Mouse (Mus musculus): ENCODE results near the gene Ess2. TPM values are rescaled to one million over a fixed set of nuclear protein-coding genes. Genes with fewer than 3 reads are reported as not detected.

Ess2 gene
- polyA plus RNA-seq, 1 experiment from 2014 or later = 54.3 TPM

DNA sequence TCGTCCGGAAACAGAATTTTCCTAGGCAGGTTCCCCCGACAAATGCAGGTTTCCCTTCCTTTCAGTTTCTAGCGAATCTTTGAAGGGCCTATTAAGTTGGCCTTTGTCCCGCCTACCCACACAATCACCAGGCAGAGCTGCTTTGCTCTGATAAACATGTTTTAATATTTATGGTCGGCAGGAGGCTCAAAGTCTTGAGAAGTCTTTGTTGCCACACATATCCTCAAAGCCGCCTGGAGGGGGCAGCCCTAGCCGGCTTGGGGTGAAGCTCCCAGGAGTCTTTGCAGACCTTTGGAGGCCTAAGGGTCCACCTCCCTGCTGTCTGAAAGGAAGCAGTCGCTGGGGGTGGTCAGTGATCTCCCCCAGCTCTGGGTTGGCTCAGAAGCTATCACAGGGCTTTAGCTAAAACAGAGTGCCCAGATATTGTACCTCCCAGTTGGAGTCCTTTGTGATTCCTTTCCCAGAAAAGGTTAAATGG lies 17.5 kb upstream of the Ess2 start:
- WGBS = 0% methylated on average over 9 of the region's 9 CpGs
- ATAC-seq (replicated peaks; ENCODE audit: low FRiP score) (peak; percentile 61), DNase-seq (ENCODE audit: low spot score) (peak; percentile 85)
- Histone ChIP-seq H3K4me1 (replicated peaks; ENCODE audit: control insufficient read depth, insufficient read depth, low read length) (peaks cover 9% of the 10 kb centered on the region), H3K4me2 (ENCODE audit: low read depth, low read length, severe bottlenecking) (peak overlapping the region; percentile 96), H3K27me3 (ENCODE audit: control insufficient read depth, insufficient read depth, low read length) (no peaks in the 10 kb centered on the region), H3K27ac (ENCODE audit: low read depth, low read length) (peak overlapping the region; percentile 74), H3K9ac (ENCODE audit: low read length) (peak overlapping the region; percentile 77), H3K4me3 (ENCODE audit: low read depth, low read length) (peak overlapping the region; percentile 79), H3K36me3 (ENCODE audit: control insufficient read depth, insufficient read depth, low read length) (no peaks in the 10 kb centered on the region), H3K9me3 (ENCODE audit: control insufficient read depth, low read length) (no peaks in the 10 kb centered on the region)

DNA sequence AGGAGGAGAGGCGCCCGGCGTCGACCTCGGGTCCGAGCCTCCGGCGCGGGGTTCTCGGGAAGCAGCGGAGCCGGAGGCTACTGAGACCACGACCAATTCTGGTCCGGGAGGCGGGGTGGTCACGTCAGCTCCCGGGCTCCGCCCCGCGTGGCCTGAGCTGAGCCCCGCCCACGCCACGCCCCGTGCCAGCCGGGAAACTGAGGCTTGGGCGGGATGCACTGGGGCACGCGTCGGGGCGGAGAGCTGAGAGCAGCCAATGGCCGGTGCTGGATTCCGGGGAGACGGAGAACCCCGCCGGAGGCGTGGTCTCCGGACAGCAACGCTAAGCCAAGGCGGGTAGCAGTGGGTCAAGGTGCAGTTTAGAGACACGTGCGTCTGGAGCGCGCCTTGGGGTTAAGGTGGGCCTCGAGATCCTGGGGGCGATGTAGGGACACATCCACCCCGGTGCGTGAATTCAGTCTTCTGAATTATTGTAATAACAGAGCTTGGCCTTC lies 17.0 kb upstream of the Ess2 start, which contains the start of gene Slc25a1:
Slc25a1 (minus strand) TSS at position 133 of the 494 bp plus-strand sequence.
- peak within 1 kb of the TSS; percentile 79 for H3K4me3 ChIP-seq (ENCODE audit: low read depth, low read length)
- H3K4me2 ChIP-seq (ENCODE audit: low read depth, low read length, severe bottlenecking) = peak within 1 kb of the TSS; percentile 96
- DNase-seq (ENCODE audit: low spot score) (peak; percentile 92), ATAC-seq (replicated peaks; ENCODE audit: low FRiP score) (peak; percentile 82)
- H3K36me3 ChIP-seq (ENCODE audit: control insufficient read depth, insufficient read depth, low read length) = no peaks in the 10 kb centered on the region
- H3K4me1 ChIP-seq (replicated peaks; ENCODE audit: control insufficient read depth, insufficient read depth, low read length) = peaks cover 9% of the 10 kb centered on the region
- no peaks in the 10 kb centered on the region for H3K27me3 ChIP-seq (ENCODE audit: control insufficient read depth, insufficient read depth, low read length)
- under 1% methylated on average over 45 of the region's 47 CpGs for WGBS
- peak within 1 kb of the TSS; percentile 77 for H3K9ac ChIP-seq (ENCODE audit: low read length)
- H3K27ac ChIP-seq (ENCODE audit: low read depth, low read length) = peak within 1 kb of the TSS; percentile 74
- no peaks in the 10 kb centered on the region for H3K9me3 ChIP-seq (ENCODE audit: control insufficient read depth, low read length)

DNA sequence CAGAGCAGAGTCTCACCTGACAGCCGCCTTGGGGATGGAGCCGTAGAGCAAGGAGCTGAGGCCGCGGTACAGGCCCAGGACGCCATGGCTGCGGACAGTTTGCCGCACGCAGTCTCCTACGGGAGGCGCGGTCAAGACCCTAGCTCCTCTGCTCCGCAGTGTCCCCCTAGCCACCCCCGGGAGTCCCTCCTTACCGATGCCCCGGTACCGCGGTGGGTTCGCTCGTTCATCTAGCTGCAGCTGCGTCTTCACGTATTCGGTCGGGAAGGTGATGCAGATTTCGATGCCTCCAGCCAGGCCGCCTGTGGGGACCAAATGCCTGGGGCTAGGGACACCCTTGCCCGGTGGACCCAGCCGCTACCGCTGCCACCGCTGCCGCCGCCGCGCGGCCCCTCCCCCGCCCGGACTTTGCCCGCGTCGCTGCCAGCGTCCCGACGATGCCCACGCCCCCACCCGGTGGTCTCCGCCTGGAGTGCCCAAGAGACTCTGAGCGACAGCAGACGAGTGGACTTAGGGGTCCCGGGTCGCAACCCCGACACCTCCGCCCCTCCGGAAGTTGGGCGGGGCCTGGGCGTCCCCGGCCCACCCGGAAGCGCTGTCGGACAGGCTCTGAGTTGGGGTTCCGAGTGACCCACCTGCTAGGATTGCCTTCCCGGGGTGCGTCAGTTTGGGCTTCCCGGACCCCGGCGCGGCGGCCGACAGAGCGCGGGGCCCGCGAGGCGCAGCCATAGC lies 16.4 kb upstream of the Ess2 start:
- DNase-seq (ENCODE audit: low spot score) (peak; percentile 64), ATAC-seq (replicated peaks; ENCODE audit: low FRiP score) (peak; percentile 66; the same call in 1 of the 2 replicates)
- peak overlapping the region; percentile 96 for H3K4me2 ChIP-seq (ENCODE audit: low read depth, low read length, severe bottlenecking)
- H3K9ac ChIP-seq (ENCODE audit: low read length) = peak overlapping the region; percentile 77
- H3K9me3 ChIP-seq (ENCODE audit: control insufficient read depth, low read length) = no peaks in the 10 kb centered on the region
- H3K4me1 ChIP-seq (replicated peaks; ENCODE audit: control insufficient read depth, insufficient read depth, low read length) = peaks cover 12% of the 10 kb centered on the region
- under 1% methylated on average over 66 of the region's 72 CpGs for WGBS
- peak overlapping the region; percentile 74; the same call in 1 of the 2 replicates for H3K27ac ChIP-seq (ENCODE audit: low read depth, low read length)
- no peaks in the 10 kb centered on the region for H3K36me3 ChIP-seq (ENCODE audit: control insufficient read depth, insufficient read depth, low read length)
- no peaks in the 10 kb centered on the region for H3K27me3 ChIP-seq (ENCODE audit: control insufficient read depth, insufficient read depth, low read length)
- peak overlapping the region; percentile 79 for H3K4me3 ChIP-seq (ENCODE audit: low read depth, low read length)

DNA sequence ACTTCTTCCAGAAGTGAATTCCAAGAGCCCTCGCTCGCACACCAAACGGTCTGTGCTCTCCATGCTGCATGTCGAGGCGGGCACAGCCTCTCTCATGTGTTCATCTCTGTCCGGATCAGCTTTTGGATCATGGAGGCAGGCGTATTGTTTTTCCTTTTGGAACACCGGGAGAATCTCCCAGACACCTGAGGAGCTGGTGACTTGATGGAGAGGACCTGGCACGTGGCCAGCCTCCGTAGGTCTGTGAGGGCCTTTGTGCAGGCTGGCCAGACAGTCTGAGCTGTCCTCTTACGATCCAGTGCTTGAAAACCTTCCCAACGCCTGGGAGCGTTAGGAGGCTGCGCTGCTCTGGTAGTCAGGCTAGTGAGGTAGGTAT lies 11.0 kb upstream of the Ess2 start:
- H3K4me1 ChIP-seq (replicated peaks; ENCODE audit: control insufficient read depth, insufficient read depth, low read length) = peaks cover 23% of the 10 kb centered on the region
- peak overlapping the region; percentile 46 for H3K27ac ChIP-seq (ENCODE audit: low read depth, low read length)
- H3K27me3 ChIP-seq (ENCODE audit: control insufficient read depth, insufficient read depth, low read length) = peaks cover 4% of the 10 kb centered on the region; the same call in 1 of the 2 replicates

DNA sequence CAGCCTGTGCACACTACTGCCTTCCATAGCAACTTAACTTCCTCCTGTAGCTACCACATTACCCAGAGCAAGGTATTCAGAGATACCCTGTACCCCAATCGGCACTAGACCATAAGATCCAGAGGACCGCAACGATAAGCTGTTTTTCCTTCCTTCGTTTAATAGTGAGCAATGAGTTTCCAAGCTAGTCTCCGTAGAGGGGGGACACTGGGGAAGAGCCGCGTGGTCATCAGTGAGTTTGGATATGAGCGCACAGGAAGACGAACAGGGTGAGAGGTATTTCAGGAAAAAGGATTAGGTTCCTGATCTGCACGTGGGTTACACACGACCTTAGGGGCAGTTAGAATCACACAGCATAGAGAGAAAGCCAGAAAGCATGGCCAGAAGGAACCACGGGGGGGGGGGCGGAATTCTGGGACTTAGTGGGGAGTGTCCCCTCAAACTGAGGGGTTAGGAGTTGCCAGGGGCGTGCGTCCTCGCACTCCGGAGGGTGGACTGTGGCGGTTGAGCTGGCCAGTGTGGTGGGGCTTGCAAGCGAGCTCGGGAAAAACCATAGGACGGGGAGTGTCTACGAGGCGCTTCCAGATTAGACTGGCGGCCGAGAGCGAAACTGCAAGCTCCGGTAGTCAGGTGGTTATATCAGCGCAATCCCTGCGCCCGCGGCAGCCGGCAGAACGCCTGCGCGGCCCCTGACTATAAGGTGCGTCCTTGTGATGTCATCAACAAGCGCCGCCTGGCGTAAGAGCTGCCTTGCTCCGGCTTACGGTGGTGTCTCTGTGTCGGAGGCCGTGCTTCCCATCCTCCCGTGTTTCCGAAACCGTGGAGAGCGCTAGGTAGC lies 10.4 kb upstream of the Ess2 start:
- Histone ChIP-seq H3K27ac (ENCODE audit: low read depth, low read length) (peak overlapping the region; percentile 78), H3K27me3 (ENCODE audit: control insufficient read depth, insufficient read depth, low read length) (peaks cover 9% of the 10 kb centered on the region), H3K36me3 (ENCODE audit: control insufficient read depth, insufficient read depth, low read length) (no peaks in the 10 kb centered on the region), H3K9me3 (ENCODE audit: control insufficient read depth, low read length) (no peaks in the 10 kb centered on the region), H3K4me1 (replicated peaks; ENCODE audit: control insufficient read depth, insufficient read depth, low read length) (peaks cover 18% of the 10 kb centered on the region), H3K4me2 (ENCODE audit: low read depth, low read length, severe bottlenecking) (peak overlapping the region; percentile 96), H3K9ac (ENCODE audit: low read length) (peak overlapping the region; percentile 90), H3K4me3 (ENCODE audit: low read depth, low read length) (peak overlapping the region; percentile 77)
- ATAC-seq (replicated peaks; ENCODE audit: low FRiP score) (peak; percentile 92), DNase-seq (ENCODE audit: low spot score) (peak; percentile 98)
- 1% methylated on average over 47 of the region's 47 CpGs for WGBS

More for the DNA sequence above, 11.0 kb upstream of the Ess2 start:
- no peaks in the 10 kb centered on the region for H3K36me3 ChIP-seq (ENCODE audit: control insufficient read depth, insufficient read depth, low read length)
- no peaks in the 10 kb centered on the region for H3K9me3 ChIP-seq (ENCODE audit: control insufficient read depth, low read length)
- under 1% methylated on average over 14 of the region's 14 CpGs for WGBS
- DNase-seq (ENCODE audit: low spot score) (no peak), ATAC-seq (replicated peaks; ENCODE audit: low FRiP score) (peak; percentile 9; the same call in 1 of the 2 replicates)
- H3K4me2 ChIP-seq (ENCODE audit: low read depth, low read length, severe bottlenecking) = peak overlapping the region; percentile 96
- H3K4me3 ChIP-seq (ENCODE audit: low read depth, low read length) = peak overlapping the region; percentile 77
- H3K9ac ChIP-seq (ENCODE audit: low read length) = peak overlapping the region; percentile 90

DNA sequence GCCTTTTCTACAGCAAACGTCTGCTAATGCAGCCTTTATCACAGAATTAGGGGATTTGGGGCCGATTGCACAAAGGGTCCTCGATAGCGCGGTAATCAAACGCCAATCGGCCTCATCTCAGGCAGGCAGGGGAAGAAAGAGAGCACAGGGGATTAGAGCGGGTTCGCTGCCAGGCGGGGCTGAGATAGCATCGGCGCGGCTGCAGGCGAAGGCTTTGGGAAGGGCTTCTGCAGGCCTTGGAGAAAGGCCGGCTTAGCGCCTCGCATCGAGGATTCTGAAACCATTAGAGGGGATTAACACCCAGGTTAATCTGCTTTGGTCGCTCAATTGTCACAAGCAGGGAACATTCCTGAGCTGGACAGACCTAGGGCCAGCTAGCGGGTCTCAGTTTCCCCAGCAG lies 9.4 kb upstream of the Ess2 start:
- 2% methylated on average over 20 of the region's 20 CpGs for WGBS
- DNase-seq (ENCODE audit: low spot score) = peak; percentile 74
- Histone ChIP-seq H3K9me3 (ENCODE audit: control insufficient read depth, low read length) (no peaks in the 10 kb centered on the region), H3K9ac (ENCODE audit: low read length) (peak overlapping the region; percentile 90), H3K36me3 (ENCODE audit: control insufficient read depth, insufficient read depth, low read length) (no peaks in the 10 kb centered on the region), H3K4me1 (replicated peaks; ENCODE audit: control insufficient read depth, insufficient read depth, low read length) (peaks cover 18% of the 10 kb centered on the region), H3K4me2 (ENCODE audit: low read depth, low read length, severe bottlenecking) (peak overlapping the region; percentile 96), H3K4me3 (ENCODE audit: low read depth, low read length) (no peak overlapping the region), H3K27ac (ENCODE audit: low read depth, low read length) (no peak overlapping the region), H3K27me3 (ENCODE audit: control insufficient read depth, insufficient read depth, low read length) (peaks cover 19% of the 10 kb centered on the region)
- no peak for ATAC-seq (replicated peaks; ENCODE audit: low FRiP score)

DNA sequence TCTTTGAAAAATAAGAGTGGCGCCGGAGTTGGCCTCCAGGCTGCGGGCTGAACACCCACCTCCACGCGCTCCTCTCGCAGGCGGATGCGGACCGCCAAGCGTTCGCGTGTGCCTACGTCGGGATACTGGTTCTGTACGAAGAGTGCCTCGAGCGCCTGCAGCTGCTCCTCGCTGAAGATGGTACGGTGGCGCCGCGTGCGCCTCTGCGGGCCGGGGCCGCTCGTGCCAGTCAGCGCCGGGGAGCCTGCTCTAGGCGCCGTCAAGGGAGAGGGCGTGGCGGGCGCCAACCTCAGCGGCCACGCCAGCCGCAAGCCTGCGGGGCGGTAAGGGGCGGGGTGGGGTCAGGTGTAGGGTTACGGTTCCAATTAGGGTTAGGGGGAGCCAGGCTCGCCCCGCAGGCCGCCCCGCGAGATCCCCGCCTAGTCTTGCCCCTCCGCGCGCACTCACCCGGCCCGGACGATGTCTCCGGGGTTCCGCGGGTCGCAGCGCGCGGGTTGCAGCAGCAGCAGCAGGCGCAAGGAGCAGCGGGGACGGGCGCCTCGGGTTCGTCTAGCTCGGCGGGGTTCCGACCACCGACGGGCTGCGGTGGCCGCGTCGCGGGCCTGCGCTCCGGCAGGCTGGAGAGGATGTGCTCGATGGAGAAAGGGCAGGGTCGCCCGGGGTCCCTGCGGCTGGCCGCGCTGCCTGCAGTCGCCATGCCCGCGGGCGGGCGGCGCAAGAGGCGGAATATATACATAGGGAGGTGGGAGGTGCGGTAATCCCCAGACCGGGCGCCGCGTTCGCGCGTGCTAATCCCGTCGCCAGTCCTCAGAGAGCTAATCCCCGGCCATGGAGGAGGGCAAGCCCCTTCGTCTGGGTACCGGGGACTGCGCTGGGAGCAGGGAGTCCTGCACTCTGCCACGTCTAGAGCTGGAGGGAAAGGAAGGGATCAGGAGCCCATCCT lies 3.4 kb upstream of the Ess2 start, which contains the start of gene Gsc2:
Gsc2 (minus strand) TSS at position 753 of the 943 bp plus-strand sequence.
- no peaks in the 10 kb centered on the region for H3K36me3 ChIP-seq (ENCODE audit: control insufficient read depth, insufficient read depth, low read length)
- H3K9ac ChIP-seq (ENCODE audit: low read length) = peak within 1 kb of the TSS; percentile 27; the same call in 1 of the 2 replicates
- WGBS = under 1% methylated on average over 95 of the region's 106 CpGs
- peaks cover 54% of the 10 kb centered on the region for H3K27me3 ChIP-seq (ENCODE audit: control insufficient read depth, insufficient read depth, low read length)
- DNase-seq (ENCODE audit: low spot score) (peak; percentile 71), ATAC-seq (replicated peaks; ENCODE audit: low FRiP score) (no peak)
- no peaks in the 10 kb centered on the region for H3K9me3 ChIP-seq (ENCODE audit: control insufficient read depth, low read length)
- peak within 1 kb of the TSS; percentile 47 for H3K4me2 ChIP-seq (ENCODE audit: low read depth, low read length, severe bottlenecking)
- H3K4me1 ChIP-seq (replicated peaks; ENCODE audit: control insufficient read depth, insufficient read depth, low read length) = peaks cover 12% of the 10 kb centered on the region; the same call in 1 of the 2 replicates
- H3K4me3 ChIP-seq (ENCODE audit: low read depth, low read length) = peak within 1 kb of the TSS; percentile 32
- H3K27ac ChIP-seq (ENCODE audit: low read depth, low read length) = no peak within 1 kb of the TSS
